Mouse (Mus musculus): ENCODE measurements around the gene Gucd1.
"Not testable (repeated sequence)": the region's sequence is repeated elsewhere in the genome, so short reads cannot be mapped to it uniquely, and the experiment has no call there.

Gene Gucd1

DNA sequence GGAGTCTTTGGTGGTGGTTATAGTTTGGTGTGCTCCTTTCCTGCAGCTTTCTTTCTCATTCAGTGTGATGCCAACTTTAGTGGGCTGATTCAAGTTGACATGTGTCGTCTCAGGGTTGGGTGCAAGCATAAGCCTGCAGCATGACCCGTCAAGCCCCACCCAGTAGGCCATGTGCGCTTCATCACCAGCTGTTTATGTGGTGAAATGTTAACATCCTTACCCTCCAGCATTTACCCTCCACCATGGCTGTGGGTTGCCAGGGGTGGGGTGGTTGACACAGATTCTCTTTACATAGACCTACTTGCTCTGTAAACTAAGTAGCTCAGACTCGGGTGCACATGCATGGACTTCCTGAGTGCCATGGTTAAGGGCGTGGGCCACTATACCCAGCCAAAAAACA, 18.4 kb upstream of the Gucd1 start:
- DNase-seq (ENCODE audit: low read depth in 2 of 2, low spot score in 2 of 2): peak; percentile 60 to 68

DNA sequence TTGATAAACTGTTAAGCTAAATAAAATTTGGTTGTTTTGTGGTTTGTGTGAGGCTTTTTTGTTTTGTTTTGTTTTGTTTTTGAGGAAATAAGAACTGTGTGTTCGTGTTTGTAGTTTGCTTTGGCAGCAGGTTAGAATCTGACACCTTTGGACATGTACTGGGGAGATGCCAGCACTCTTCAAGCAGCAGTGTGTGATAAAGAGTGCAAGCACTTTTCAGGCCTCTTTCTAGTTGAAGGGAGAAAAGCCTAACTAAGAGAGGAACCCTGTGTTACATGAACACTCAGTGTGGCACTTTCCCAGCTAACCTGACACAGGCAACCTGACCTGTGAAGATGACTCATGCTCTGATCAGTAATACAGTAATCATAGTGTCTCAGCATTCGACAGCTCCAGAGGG, 17.7 kb upstream of the Gucd1 start:
- DNase-seq (ENCODE audit: low read depth in 2 of 2, low spot score in 2 of 2): no peak

DNA sequence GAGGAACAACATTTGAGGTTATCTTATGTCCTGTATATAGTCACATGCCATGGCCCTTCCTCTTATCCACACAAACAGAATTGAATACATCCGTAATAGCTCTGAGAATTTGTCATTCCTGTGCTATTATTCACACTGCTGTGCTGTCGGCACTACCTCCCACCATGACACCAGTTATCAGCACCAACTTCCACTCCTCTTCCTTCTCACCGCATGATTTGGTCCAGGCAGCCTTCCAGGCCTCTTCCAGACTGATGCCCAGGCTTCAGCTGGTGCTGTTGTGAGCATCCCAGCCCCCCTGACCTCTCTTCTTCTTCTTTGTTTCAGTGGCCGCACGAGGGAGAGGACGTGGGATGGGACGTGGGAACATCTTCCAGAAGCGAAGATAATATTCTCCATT, 17.2 kb upstream of the Gucd1 start:
- DNase-seq (ENCODE audit: low read depth in 2 of 2, low spot score in 2 of 2): no peak

DNA sequence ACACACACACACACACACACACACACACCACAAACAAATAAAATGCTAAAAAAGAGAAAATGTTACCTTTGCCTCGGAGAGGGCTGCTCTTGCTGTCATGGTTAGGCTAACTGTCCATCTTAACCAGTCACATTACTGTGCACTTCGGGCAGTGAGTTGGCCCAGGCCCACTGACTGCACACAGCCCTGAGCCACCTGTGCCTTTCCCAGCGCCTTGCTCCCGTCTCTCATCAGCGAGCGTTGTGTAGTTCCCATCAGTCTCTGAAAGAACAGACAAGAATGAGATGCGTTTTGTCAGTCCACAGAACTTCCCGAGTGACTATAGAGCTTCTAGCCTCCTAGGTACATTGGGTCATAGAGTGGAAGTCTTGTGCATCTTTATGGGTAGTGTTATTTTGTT, 16.4 kb upstream of the Gucd1 start:
- no peak for DNase-seq (ENCODE audit: low read depth in 2 of 2, low spot score in 2 of 2)

DNA sequence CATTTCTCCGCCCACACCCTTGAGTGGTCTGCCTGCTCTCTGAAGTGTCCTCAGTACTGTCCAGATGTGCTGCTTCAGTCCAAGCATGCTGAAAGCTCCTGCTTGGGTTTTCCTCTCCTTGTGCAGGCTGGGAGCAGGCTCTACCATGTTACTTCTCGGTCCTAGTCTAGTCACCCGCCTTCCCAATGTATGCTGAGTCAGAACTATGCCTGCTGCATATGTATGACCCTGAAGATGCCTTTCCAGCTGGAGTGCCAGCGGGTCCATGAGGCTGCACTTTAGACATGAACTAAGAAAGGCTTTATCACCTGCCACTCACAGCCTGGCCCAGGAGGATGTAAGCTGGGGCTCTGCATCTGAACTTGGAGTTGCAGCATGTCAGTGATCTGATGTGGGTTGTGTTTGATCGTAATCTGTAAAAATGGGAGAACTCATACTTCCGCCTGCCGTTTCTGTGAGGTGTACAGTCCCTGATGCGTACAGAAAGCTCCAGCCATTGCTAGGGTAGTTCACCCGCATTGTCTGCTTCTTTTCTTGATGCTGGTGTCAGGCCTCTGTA, 13.8 kb upstream of the Gucd1 start:
- peak; percentile 38 to 54 for DNase-seq (ENCODE audit: low read depth in 2 of 2, low spot score in 2 of 2)

DNA sequence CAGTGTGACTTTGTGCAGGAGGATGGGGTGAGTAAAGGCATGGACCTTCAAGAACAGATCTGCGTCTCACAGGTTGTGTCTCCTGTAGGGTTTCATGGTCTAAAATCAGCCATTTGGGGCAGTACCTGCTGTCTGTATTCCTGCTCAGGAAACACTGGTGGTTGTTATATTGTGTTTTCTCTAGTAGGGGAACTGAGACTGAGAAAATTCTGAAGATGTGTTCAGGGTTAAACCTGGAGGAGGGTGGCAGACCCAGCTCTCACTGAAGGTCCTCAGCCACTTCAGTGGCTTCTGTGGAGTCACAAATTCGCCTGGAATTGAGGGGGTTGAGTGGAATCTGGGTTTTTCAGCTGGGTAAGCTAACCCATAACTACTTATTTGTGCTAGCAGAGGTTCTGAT, 12.6 kb upstream of the Gucd1 start:
- DNase-seq (ENCODE audit: low read depth in 2 of 2, low spot score in 2 of 2): no peak

DNA sequence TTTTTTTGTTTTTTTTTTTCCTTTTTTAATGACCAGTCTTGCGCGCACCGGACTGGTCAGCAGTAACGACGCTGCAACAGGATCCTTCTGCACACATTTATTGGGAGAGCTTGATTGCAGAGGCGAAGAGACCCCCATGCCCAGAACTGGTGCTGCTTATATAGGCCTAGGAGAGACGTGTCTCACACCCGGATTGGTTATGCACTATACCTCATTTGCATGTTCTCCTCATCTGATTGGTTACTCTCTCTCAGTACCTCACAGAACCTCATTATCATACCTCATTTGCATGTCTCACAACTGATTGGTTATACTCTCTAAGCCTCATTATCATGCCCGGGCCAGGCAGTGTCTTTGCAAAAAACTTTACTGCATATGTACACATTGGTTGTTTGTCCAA, 7.7 kb upstream of the Gucd1 start:
- DNase-seq (ENCODE audit: low read depth in 2 of 2, low spot score in 2 of 2): not testable (repeated sequence)

DNA sequence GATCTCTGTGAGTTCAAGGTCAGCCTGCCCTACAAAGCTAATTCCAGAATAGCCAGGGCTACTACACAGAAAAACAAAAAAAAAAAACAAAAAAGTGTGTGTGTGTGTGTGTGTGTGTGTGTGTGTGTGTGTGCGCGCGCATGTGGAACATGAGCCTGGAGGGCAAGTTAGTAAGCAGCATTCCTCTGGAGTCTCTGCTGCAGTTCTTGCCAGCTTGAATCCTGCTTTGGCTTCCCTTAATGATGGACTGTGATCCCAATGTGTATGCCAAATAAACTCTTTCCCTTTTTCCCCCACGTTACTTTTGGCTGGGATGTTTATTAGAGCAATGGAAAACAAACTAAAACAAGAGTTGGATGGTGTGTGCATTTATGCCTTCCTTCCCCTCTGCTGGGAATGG, 3.9 kb upstream of the Gucd1 start:
- no peak for DNase-seq (ENCODE audit: low read depth in 2 of 2, low spot score in 2 of 2)

DNA sequence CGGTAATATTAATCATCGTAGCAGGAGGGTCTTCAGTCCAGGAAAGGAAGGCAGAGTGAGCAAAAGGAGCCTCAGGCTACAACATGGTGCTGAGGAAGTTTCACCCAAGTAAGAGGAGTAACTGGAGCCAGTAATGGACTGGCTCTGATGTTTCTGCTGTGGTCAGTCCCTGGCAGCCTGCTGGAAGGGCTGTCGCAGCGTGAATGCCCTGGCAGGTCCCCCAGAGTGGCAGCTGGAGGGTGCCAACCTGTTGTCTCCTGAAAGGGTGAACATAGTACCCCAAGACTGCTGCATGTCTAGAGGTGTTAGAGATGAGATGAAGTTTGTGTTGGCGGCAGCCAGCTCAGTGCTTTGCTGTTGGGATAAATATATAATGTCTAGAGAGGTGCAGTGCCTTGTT, 2.8 kb upstream of the Gucd1 start:
- no peak for DNase-seq (ENCODE audit: low read depth in 2 of 2, low spot score in 2 of 2)

DNA sequence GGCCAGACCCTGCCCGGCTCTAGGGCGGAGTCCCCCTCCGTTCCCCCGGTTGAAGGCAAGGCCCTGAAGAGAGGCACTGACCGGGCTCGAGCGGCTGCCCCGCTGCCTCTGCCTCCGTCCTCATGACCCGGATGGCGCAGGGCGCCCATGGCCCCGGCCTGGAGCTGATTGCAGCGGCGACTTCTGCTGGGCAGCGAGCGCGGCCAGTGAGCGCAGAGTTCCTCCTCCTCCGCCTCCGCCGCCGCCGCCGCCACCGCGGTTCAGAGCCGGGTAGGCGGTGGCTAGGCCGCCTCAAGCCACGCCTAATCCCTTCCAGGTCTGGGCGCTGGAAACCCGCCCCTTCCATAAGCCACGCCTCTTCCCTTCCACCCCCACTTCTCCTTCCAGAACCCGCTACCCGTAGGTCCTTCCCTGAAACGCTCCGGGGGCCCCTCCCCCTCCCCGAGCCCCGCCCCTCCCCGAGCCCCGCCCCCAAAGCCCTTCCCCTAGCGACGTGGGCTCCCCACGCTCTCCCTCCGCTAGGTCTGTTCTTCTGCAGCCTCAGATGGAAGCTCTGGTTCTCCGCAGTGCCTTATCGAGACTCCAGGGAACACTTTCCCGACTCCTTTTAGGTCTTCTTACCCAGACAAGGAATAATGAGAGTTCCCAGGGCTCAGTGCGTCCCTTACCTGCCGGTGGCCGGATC, 557 bp downstream of the Gucd1 start, which contains the start of gene Snrpd3:
TSS of gene Snrpd3 (plus strand) at position 479 of the 685 bp plus-strand sequence.
- peak; percentile 85 to 87 for DNase-seq (ENCODE audit: low read depth in 2 of 2, low spot score in 2 of 2)

DNA sequence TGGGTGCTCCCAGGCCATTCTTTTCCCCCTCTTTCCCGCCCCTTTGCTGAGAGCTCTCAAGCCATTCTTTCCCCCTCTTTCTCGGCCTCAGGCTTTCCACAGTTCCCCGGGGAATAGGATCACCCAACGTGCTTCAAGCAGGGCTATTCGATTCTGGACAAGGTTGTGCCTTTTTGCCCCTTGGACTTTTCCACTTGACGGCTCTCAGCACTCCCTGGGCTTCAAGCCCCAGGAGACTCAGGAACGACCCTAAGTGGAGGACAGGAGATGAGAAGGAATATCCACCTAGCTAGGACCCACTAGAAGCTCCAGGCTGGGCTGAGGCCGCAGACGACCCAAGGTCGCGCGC, 1.1 kb downstream of the Gucd1 start:
- no peak for DNase-seq (ENCODE audit: low read depth in 2 of 2, low spot score in 2 of 2)

DNA sequence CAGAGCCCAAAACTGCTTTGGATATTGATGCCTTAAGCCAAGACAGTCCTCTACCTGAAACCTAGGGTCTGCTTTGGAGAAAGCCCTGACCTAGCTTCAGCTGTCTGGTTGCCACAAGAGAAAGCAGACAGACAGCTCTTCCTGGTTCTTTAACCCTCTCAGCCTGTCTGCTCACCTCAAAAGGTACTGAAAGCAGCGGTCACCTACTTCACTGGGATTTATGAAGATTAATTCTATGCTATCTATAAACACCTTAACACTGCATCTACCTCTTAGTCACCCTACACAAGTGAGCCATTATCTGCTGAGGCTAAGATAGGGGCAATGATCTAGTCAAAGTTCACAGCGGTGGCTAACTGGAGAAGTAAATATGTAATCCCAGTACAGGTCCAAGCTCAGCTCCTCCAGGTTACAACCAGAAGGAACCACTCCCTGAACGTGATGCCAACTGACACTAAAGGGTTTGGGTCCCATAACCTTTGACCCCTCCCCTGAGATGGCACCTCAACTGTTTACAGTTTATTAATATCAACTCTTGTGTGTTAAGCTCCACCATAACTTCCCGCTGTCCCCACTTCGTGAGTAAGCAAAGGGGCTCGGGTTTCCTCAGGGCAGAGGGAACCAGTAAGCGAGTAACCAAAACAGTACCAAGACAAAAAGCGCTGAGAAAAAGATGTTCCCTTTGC, 1.6 kb downstream of the Gucd1 start:
- no peak for DNase-seq (ENCODE audit: low read depth in 2 of 2, low spot score in 2 of 2)

DNA sequence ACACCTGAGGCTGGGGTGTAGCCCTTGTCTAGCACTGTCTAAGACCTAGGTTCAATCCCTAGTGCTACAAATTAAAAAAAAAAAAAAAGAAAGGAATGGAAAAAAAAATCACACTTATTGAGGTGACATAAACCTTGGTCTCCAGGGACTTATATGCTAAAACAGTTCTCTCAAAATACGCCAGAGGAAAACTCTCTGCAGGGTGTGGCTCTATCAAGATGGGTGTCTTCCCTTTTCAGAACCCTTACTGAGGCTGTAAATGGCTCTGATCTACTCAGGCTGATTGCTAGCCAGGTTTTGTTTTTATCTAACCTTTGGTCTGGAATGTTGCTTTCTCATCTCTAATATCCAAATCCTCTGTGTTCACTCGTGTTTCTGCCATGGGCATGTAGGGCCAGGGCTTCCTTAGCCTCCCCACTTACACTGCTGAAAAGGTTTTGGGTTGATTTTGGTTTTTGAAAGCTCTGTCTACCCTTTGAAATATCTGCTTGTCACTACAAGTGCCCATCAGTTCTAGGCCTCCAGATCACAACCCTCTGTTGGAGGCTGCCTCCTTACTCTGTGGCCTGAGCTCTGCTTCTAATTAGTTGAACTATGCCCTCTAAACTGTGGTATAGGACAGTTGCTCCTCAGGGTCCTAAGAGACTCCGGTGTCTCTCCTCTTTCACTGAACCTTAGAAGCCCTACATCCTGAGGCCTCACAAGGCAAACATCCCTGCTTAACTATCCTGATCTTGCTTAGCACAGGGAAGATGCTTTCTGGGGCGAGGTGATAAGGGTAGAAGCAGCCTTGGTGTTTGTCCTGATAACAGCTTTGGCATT, 2.3 kb downstream of the Gucd1 start:
- DNase-seq (ENCODE audit: low read depth in 2 of 2, low spot score in 2 of 2): no peak

DNA sequence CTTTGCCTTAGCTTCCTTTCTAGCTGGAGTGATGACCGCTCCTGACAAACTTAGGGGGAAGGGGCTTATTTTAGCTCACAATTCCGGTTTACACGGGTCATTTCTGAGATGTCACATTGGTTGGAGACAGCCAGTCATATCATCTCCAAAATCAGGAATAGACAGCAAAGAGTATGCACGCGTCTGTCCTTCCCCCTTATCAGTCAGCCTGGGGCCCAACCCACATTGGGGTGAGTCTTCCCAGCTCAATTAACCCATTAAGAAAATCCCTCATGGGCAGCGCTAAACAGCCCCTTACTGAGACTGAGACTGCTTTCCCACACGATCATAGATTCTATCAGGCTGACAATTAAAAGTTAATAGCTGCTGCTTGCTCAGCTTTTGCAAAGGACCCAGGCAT, 3.4 kb downstream of the Gucd1 start:
- no peak for DNase-seq (ENCODE audit: low read depth in 2 of 2, low spot score in 2 of 2)

DNA sequence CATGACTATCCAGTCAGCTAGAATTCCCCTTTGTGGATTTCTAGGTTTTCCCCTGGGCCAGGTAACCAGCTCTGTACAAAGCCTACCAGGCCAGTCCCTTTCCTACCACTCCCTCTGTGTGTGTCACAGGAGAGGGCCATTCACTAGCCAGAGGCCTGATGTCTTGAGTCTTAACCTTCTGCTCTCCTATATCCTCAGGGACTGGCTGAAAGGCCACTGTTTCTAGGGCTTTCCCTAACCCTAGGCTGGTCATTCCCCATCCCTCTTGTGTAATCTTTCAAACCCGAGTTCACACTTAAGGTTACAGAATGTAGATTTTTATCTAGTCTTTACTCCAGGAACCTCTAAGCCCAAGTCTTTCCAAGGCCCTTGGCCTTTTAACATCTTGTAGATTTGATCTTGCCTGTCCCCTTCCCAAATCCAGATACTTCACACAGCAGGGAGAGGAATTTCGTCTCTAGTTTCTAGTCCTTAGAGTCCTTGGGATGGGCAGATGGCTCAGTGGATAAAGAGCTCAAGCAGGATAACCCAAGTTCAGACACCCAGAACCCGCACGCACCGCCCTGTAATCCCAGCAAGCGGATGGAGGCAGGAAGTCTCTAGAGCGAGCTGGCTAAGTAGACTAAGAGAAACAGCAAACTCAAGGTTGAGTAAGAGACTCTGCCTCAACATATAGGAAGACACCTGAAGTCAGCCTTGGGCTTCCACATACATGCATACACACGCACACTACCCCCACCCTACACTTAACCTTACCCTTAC, 4.3 kb downstream of the Gucd1 start:
- no peak for DNase-seq (ENCODE audit: low read depth in 2 of 2, low spot score in 2 of 2)

DNA sequence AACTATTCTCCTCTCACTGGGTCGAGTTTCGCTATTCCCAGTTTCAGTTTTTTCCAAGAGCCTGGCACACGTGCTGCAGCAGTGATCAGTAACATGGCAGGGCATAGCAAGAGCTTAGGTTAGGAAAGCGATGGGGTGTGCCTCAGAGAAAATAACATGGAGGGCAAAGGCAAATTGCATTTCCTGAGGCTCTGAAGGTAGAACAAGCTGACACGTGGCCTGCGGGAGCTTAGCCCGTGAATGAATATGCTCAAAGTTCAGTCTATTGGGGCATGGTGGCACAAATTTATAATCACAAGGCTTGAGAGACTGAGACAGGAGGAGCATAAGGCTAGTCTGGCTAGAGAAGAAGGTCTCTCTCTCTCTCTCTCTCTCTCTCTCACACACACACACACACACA, 5.0 kb downstream of the Gucd1 start:
- no peak for DNase-seq (ENCODE audit: low read depth in 2 of 2, low spot score in 2 of 2)

DNA sequence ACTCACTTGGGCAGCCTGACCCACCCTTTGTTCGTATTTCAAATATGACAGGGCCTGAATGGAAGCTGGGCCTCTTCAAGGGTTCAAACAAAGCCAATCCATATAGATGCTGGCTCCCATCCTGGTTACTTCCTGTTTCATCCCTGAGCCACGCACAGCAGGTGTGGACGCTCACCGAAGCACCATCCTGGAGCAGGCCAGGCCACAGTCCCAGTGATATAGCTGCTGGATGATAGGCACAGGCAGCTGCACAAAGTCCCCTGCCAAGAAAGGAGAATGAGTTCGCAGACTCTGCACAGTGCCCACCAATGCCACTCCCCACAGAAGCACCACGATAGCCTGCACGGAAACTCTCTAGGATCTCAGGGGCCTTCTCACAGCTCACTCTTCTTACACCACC, 5.9 kb downstream of the Gucd1 start:
- no peak for DNase-seq (ENCODE audit: low read depth in 2 of 2, low spot score in 2 of 2)

DNA sequence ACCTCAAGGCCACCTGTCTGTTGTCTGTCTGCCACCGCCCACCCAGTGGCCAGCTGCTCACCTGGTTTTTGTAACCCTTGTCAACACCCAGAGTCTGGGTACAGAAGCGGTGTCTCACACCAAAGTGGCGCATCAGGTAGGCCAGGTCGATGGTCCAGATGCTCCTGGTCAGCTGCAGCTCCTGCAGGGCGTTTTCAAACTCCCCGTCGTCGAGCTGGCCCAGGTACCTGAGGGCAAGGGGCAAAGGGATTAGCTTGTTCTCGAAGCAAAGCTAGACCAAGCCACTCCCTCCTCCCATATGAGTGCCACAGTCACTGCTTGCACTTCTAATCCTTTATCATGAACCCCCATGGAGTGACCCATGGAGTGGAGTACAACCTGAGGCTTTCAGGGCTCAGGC, 6.7 kb downstream of the Gucd1 start:
- no peak for DNase-seq (ENCODE audit: low read depth in 2 of 2, low spot score in 2 of 2)

DNA sequence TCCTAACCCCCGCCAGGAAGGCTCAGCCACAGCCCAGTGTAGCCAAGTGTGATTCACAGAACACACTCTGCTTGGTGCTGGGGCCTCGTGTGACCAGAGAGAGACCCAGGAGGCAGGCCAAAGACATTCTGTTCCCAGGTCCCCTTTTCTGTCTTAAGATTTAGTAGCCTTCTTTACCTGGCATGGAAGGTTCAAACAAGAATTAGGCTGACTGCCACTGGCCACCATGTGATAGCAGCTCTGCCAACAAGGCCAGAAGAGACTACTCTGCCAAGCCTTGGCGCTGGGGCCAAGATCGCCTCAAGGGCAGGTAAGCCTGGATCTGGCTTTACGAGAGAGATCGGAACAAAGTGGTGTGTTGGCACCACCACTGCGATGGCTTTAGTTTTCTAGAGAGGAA, 7.3 kb downstream of the Gucd1 start:
- no peak for DNase-seq (ENCODE audit: low read depth in 2 of 2, low spot score in 2 of 2)

DNA sequence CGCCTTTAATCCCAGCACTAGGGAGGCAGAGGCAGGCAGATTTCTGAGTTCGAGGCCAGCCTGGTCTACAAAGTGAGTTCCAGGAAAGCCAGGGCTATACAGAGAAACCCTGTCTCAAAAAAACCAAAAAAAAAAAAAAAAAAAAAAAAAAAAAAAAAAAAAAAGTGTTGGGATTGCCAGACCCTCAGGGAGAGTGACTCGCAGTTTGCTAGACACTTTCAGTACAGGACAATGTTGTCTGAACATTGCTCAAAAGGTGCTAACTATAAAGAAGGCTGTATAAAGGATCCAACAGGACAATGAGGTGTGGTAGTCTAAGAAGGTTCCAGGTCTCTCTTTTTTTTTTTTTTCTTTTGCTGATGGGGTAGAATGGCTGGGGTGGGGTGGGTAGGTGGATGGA, 11.8 kb downstream of the Gucd1 start:
- DNase-seq (ENCODE audit: low read depth in 2 of 2, low spot score in 2 of 2): not testable (repeated sequence)

DNA sequence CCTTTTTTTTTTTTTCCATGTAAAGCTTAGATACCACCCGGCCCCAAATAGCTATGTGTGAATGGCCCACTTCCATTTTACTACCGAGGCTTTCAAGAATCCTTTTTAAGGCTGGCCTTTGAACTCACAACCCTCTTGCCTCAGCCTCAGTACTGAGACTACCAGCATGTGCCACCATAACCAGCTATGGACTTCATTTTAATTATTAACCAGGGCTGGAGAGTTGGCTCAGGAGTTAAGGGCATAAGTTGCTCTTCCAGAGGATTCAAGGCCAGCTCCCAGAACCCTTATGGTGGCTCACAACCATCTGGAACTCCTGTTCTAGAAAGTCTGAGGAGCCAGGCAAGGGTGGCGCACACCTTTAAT, 12.7 kb downstream of the Gucd1 start:
- DNase-seq (ENCODE audit: low read depth in 2 of 2, low spot score in 2 of 2): no peak
